Mouse (Mus musculus): ENCODE results near the gene Clic4. TPM values are rescaled to one million over a fixed set of nuclear protein-coding genes. Genes with fewer than 3 reads are reported as not detected.

Gene Clic4
- polyA plus RNA-seq, 1 experiment from 2014 or later = 66.9 TPM

- 38% methylated on average over 3 of the region's 3 CpGs for WGBS
- no peak for TF ChIP-seq CTCF (IDR thresholded peaks at IDR 0.05; ENCODE audit: low read depth)
- peaks cover 20% of the 10 kb centered on the region for H3K4me1 ChIP-seq (replicated peaks; ENCODE audit: control insufficient read depth, insufficient read depth, low read length)
- H3K27ac ChIP-seq (ENCODE audit: low read depth, low read length) = no peak overlapping the region
- peak; percentile 22; the same call in 1 of the 2 replicates for ATAC-seq
- no peak overlapping the region for H3K9ac ChIP-seq (ENCODE audit: low read depth, low read length)
- no peak overlapping the region for H3K4me3 ChIP-seq (ENCODE audit: low read depth, low read length)
- no peaks in the 10 kb centered on the region for H3K27me3 ChIP-seq (replicated peaks; ENCODE audit: control insufficient read depth, insufficient read depth, low read length)
- H3K36me3 ChIP-seq (ENCODE audit: control insufficient read depth, insufficient read depth) = no peaks in the 10 kb centered on the region
- no peaks in the 10 kb centered on the region for H3K9me3 ChIP-seq (ENCODE audit: control insufficient read depth)
- H3K4me2 ChIP-seq (replicated peaks; ENCODE audit: low read depth) = no peak overlapping the region
Measured at GRCm38 (mm10) chr4:135287975-135288374, 15.4 kb upstream of the Clic4 start.

GRCm38 (mm10) chr4:135286833-135287395 is 14.3 kb upstream of the Clic4 start:
- Histone ChIP-seq H3K4me3 (ENCODE audit: low read depth, low read length) (no peak overlapping the region), H3K9ac (ENCODE audit: low read depth, low read length) (no peak overlapping the region; the same call in 1 of the 2 replicates), H3K27me3 (replicated peaks; ENCODE audit: control insufficient read depth, insufficient read depth, low read length) (no peaks in the 10 kb centered on the region), H3K27ac (ENCODE audit: low read depth, low read length) (peak overlapping the region; percentile 75), H3K4me1 (replicated peaks; ENCODE audit: control insufficient read depth, insufficient read depth, low read length) (peaks cover 17% of the 10 kb centered on the region), H3K9me3 (ENCODE audit: control insufficient read depth) (no peaks in the 10 kb centered on the region), H3K4me2 (replicated peaks; ENCODE audit: low read depth) (peak overlapping the region; percentile 47), H3K36me3 (ENCODE audit: control insufficient read depth, insufficient read depth) (no peaks in the 10 kb centered on the region)
- WGBS = 6% methylated on average over 16 of the region's 16 CpGs
- ATAC-seq = peak; percentile 50
- no peak for TF ChIP-seq CTCF (IDR thresholded peaks at IDR 0.05; ENCODE audit: low read depth)

GRCm38 (mm10) chr4:135286033-135286622 is 13.5 kb upstream of the Clic4 start:
- Histone ChIP-seq H3K9ac (ENCODE audit: low read depth, low read length) (no peak overlapping the region), H3K4me1 (replicated peaks; ENCODE audit: control insufficient read depth, insufficient read depth, low read length) (peaks cover 17% of the 10 kb centered on the region), H3K27ac (ENCODE audit: low read depth, low read length) (peak overlapping the region; percentile 75; the same call in 1 of the 2 replicates), H3K4me3 (ENCODE audit: low read depth, low read length) (no peak overlapping the region), H3K27me3 (replicated peaks; ENCODE audit: control insufficient read depth, insufficient read depth, low read length) (no peaks in the 10 kb centered on the region), H3K4me2 (replicated peaks; ENCODE audit: low read depth) (no peak overlapping the region), H3K9me3 (ENCODE audit: control insufficient read depth) (no peaks in the 10 kb centered on the region), H3K36me3 (ENCODE audit: control insufficient read depth, insufficient read depth) (no peaks in the 10 kb centered on the region)
- 67% methylated on average over 12 of the region's 12 CpGs for WGBS
- no peak for ATAC-seq
- TF ChIP-seq CTCF (IDR thresholded peaks at IDR 0.05; ENCODE audit: low read depth) = no peak

- ATAC-seq = no peak; the same call in 1 of the 2 replicates
- Histone ChIP-seq H3K9ac (ENCODE audit: low read depth, low read length) (no peak overlapping the region), H3K4me1 (replicated peaks; ENCODE audit: control insufficient read depth, insufficient read depth, low read length) (peaks cover 17% of the 10 kb centered on the region), H3K9me3 (ENCODE audit: control insufficient read depth) (no peaks in the 10 kb centered on the region), H3K4me2 (replicated peaks; ENCODE audit: low read depth) (no peak overlapping the region), H3K27ac (ENCODE audit: low read depth, low read length) (no peak overlapping the region), H3K27me3 (replicated peaks; ENCODE audit: control insufficient read depth, insufficient read depth, low read length) (no peaks in the 10 kb centered on the region), H3K36me3 (ENCODE audit: control insufficient read depth, insufficient read depth) (no peaks in the 10 kb centered on the region), H3K4me3 (ENCODE audit: low read depth, low read length) (no peak overlapping the region)
- WGBS = 46% methylated on average over 8 of the region's 8 CpGs
- TF ChIP-seq CTCF (IDR thresholded peaks at IDR 0.05; ENCODE audit: low read depth) = no peak
Measured at GRCm38 (mm10) chr4:135285436-135285835, 12.8 kb upstream of the Clic4 start.

- Histone ChIP-seq H3K27me3 (replicated peaks; ENCODE audit: control insufficient read depth, insufficient read depth, low read length) (no peaks in the 10 kb centered on the region), H3K4me1 (replicated peaks; ENCODE audit: control insufficient read depth, insufficient read depth, low read length) (peaks cover 17% of the 10 kb centered on the region), H3K36me3 (ENCODE audit: control insufficient read depth, insufficient read depth) (no peaks in the 10 kb centered on the region), H3K27ac (ENCODE audit: low read depth, low read length) (no peak overlapping the region), H3K4me2 (replicated peaks; ENCODE audit: low read depth) (no peak overlapping the region), H3K4me3 (ENCODE audit: low read depth, low read length) (no peak overlapping the region), H3K9me3 (ENCODE audit: control insufficient read depth) (no peaks in the 10 kb centered on the region), H3K9ac (ENCODE audit: low read depth, low read length) (no peak overlapping the region)
- TF ChIP-seq CTCF (IDR thresholded peaks at IDR 0.05; ENCODE audit: low read depth) = peak; percentile 39
- WGBS = 91% methylated on average over 7 of the region's 7 CpGs
- ATAC-seq = no peak
Measured at GRCm38 (mm10) chr4:135283875-135284274, 11.3 kb upstream of the Clic4 start.

GRCm38 (mm10) chr4:135283417-135283816 is 10.8 kb upstream of the Clic4 start:
- Histone ChIP-seq H3K4me1 (replicated peaks; ENCODE audit: control insufficient read depth, insufficient read depth, low read length) (peaks cover 17% of the 10 kb centered on the region), H3K36me3 (ENCODE audit: control insufficient read depth, insufficient read depth) (no peaks in the 10 kb centered on the region), H3K27ac (ENCODE audit: low read depth, low read length) (no peak overlapping the region), H3K4me3 (ENCODE audit: low read depth, low read length) (no peak overlapping the region), H3K9me3 (ENCODE audit: control insufficient read depth) (no peaks in the 10 kb centered on the region), H3K4me2 (replicated peaks; ENCODE audit: low read depth) (no peak overlapping the region), H3K27me3 (replicated peaks; ENCODE audit: control insufficient read depth, insufficient read depth, low read length) (no peaks in the 10 kb centered on the region), H3K9ac (ENCODE audit: low read depth, low read length) (no peak overlapping the region)
- no peak for TF ChIP-seq CTCF (IDR thresholded peaks at IDR 0.05; ENCODE audit: low read depth)
- ATAC-seq = no peak
- 75% methylated on average over 4 of the region's 4 CpGs for WGBS
